Mouse (Mus musculus): ENCODE results near the gene Sacs. TPM values are rescaled to one million over a fixed set of nuclear protein-coding genes. Genes with fewer than 3 reads are reported as not detected.

Sacs gene
- polyA plus RNA-seq, 1 experiment from 2014 or later = 8.0 TPM

- no peak for ATAC-seq (ENCODE audit: low FRiP score)
- Histone ChIP-seq H3K4me2 (no peak overlapping the region), H3K27ac (replicated peaks) (no peak overlapping the region), H3K27me3 (replicated peaks) (no peaks in the 10 kb centered on the region), H3K4me1 (no peaks in the 10 kb centered on the region), H3K9ac (replicated peaks) (no peak overlapping the region), H3K4me3 (replicated peaks) (no peak overlapping the region), H3K36me3 (no peaks in the 10 kb centered on the region), H3K9me3 (replicated peaks) (peaks cover 6% of the 10 kb centered on the region; the same call in 1 of the 2 replicates)
- WGBS = 75% methylated on average over 3 of the region's 3 CpGs
Measured at GRCm38 (mm10) chr14:61246444-61246843, 108.2 kb downstream of the Sacs start.

- Histone ChIP-seq H3K9ac (replicated peaks) (no peak overlapping the region), H3K27me3 (replicated peaks) (no peaks in the 10 kb centered on the region), H3K36me3 (no peaks in the 10 kb centered on the region), H3K4me2 (no peak overlapping the region), H3K27ac (replicated peaks) (no peak overlapping the region), H3K4me3 (replicated peaks) (no peak overlapping the region), H3K4me1 (no peaks in the 10 kb centered on the region), H3K9me3 (replicated peaks) (peaks cover 6% of the 10 kb centered on the region; the same call in 1 of the 2 replicates)
- ATAC-seq (ENCODE audit: low FRiP score) = no peak
- 81% methylated on average over 15 of the region's 15 CpGs for WGBS
Measured at GRCm38 (mm10) chr14:61252596-61253388, 114.5 kb downstream of the Sacs start.

GRCm38 (mm10) chr14:61258352-61258751 is 120.1 kb downstream of the Sacs start, which contains the start of gene Sgcg:
Sgcg (minus strand) TSS chr14:61258490.
- 55% methylated on average over 11 of the region's 11 CpGs for WGBS
- no peak for ATAC-seq (ENCODE audit: low FRiP score)
- Histone ChIP-seq H3K4me3 (replicated peaks) (no peak within 1 kb of the TSS), H3K27ac (replicated peaks) (no peak within 1 kb of the TSS), H3K27me3 (replicated peaks) (no peaks in the 10 kb centered on the region), H3K4me2 (no peak within 1 kb of the TSS), H3K4me1 (no peaks in the 10 kb centered on the region), H3K9ac (replicated peaks) (no peak within 1 kb of the TSS), H3K36me3 (no peaks in the 10 kb centered on the region), H3K9me3 (replicated peaks) (no peaks in the 10 kb centered on the region)

GRCm38 (mm10) chr14:61259084-61259483 is 120.8 kb downstream of the Sacs start:
- ATAC-seq (ENCODE audit: low FRiP score) = no peak
- H3K9ac ChIP-seq (replicated peaks) = no peak overlapping the region
- no peaks in the 10 kb centered on the region for H3K4me1 ChIP-seq
- H3K4me2 ChIP-seq = no peak overlapping the region
- H3K9me3 ChIP-seq (replicated peaks) = no peaks in the 10 kb centered on the region
- H3K27me3 ChIP-seq (replicated peaks) = no peaks in the 10 kb centered on the region
- no peaks in the 10 kb centered on the region for H3K36me3 ChIP-seq
- H3K27ac ChIP-seq (replicated peaks) = no peak overlapping the region
- 68% methylated on average over 3 of the region's 3 CpGs for WGBS
- H3K4me3 ChIP-seq (replicated peaks) = no peak overlapping the region

- Histone ChIP-seq H3K4me2 (no peak overlapping the region), H3K27me3 (replicated peaks) (no peaks in the 10 kb centered on the region), H3K9me3 (replicated peaks) (no peaks in the 10 kb centered on the region), H3K4me3 (replicated peaks) (no peak overlapping the region), H3K9ac (replicated peaks) (no peak overlapping the region), H3K36me3 (no peaks in the 10 kb centered on the region), H3K27ac (replicated peaks) (no peak overlapping the region), H3K4me1 (no peaks in the 10 kb centered on the region)
- WGBS = 54% methylated on average over 5 of the region's 5 CpGs
- ATAC-seq (ENCODE audit: low FRiP score) = no peak
Measured at GRCm38 (mm10) chr14:61267908-61268475, 129.7 kb downstream of the Sacs start.

- no peak overlapping the region for H3K9ac ChIP-seq (replicated peaks)
Measured at GRCm38 (mm10) chr14:61274414-61275198, 136.3 kb downstream of the Sacs start.

GRCm38 (mm10) chr14:61277285-61277684 is 139.0 kb downstream of the Sacs start:
- Histone ChIP-seq H3K9ac (replicated peaks) (no peak overlapping the region), H3K4me3 (replicated peaks) (no peak overlapping the region), H3K4me2 (no peak overlapping the region), H3K9me3 (replicated peaks) (no peaks in the 10 kb centered on the region), H3K36me3 (no peaks in the 10 kb centered on the region), H3K27ac (replicated peaks) (no peak overlapping the region), H3K4me1 (peaks cover 14% of the 10 kb centered on the region), H3K27me3 (replicated peaks) (peaks cover 26% of the 10 kb centered on the region)
- ATAC-seq (ENCODE audit: low FRiP score) = no peak
- whole genome bisulfite sequencing = 46% methylated on average over 1 of the region's 1 CpGs

More at GRCm38 (mm10) chr14:61274414-61275198, 136.3 kb downstream of the Sacs start:
- Histone ChIP-seq H3K4me1 (peaks cover 14% of the 10 kb centered on the region), H3K36me3 (no peaks in the 10 kb centered on the region), H3K4me2 (peak overlapping the region; percentile 50), H3K4me3 (replicated peaks) (peak overlapping the region; percentile 21), H3K9me3 (replicated peaks) (no peaks in the 10 kb centered on the region), H3K27me3 (replicated peaks) (peaks cover 26% of the 10 kb centered on the region), H3K27ac (replicated peaks) (no peak overlapping the region)
- 8% methylated on average over 38 of the region's 38 CpGs for WGBS
- ATAC-seq (ENCODE audit: low FRiP score) = no peak

- H3K27ac ChIP-seq (replicated peaks) = no peak overlapping the region
- no peaks in the 10 kb centered on the region for H3K9me3 ChIP-seq (replicated peaks)
- no peak overlapping the region for H3K4me3 ChIP-seq (replicated peaks)
- H3K9ac ChIP-seq (replicated peaks) = no peak overlapping the region
- ATAC-seq (ENCODE audit: low FRiP score) = no peak
- peaks cover 24% of the 10 kb centered on the region for H3K27me3 ChIP-seq (replicated peaks)
- peaks cover 14% of the 10 kb centered on the region for H3K4me1 ChIP-seq
- H3K36me3 ChIP-seq = no peaks in the 10 kb centered on the region
- 83% methylated on average over 7 of the region's 7 CpGs for WGBS
- H3K4me2 ChIP-seq = no peak overlapping the region
Measured at GRCm38 (mm10) chr14:61278676-61279300, 140.5 kb downstream of the Sacs start.

- Histone ChIP-seq H3K27me3 (replicated peaks) (no peaks in the 10 kb centered on the region), H3K9ac (replicated peaks) (no peak overlapping the region), H3K4me2 (no peak overlapping the region), H3K4me1 (no peaks in the 10 kb centered on the region), H3K36me3 (no peaks in the 10 kb centered on the region), H3K27ac (replicated peaks) (no peak overlapping the region), H3K4me3 (replicated peaks) (no peak overlapping the region), H3K9me3 (replicated peaks) (no peaks in the 10 kb centered on the region)
- 74% methylated on average over 19 of the region's 19 CpGs for WGBS
- no peak for ATAC-seq (ENCODE audit: low FRiP score)
Measured at GRCm38 (mm10) chr14:61288606-61289286, 150.5 kb downstream of the Sacs start.

All from neural tube, embryonic 15.5 days (tissue).